Mouse (Mus musculus) MEL (cell line): ENCODE results near the gene Bphl. TPM values are rescaled to one million over a fixed set of nuclear protein-coding genes. Genes with fewer than 3 reads are reported as not detected.
A peak's percentile ranks its signal among the peaks of the same experiment; 100 is the strongest.
"Not testable (repeated sequence)": the region's sequence is repeated elsewhere in the genome, so short reads cannot be mapped to it uniquely, and the experiment has no call there.

Experiments
- DNase-seq: peaks from one replicate; pipeline ENCODE4 v3.0.0; 2011; ENCODE audit warnings: low read depth, low spot score
- H3K27ac ChIP-seq: 2 replicates; pipeline ENCODE4 v1.5.1; 2012; ENCODE audit warnings: low read depth, mild to moderate bottlenecking, control low read depth, low read length, moderate library complexity; ENCODE audit not compliant: control insufficient read depth
- H3K27me3 ChIP-seq, 2 experiments: fragments of 150-350 bp in 1 of 2; sonication (generic) in 1 of 2; 2 replicates each; pipeline ENCODE4 v1.6.1; 2012; ENCODE audit warnings: low read length in 2 of 2, mild to moderate bottlenecking in 2 of 2, improper control_type of control experiment in 1 of 2, moderate library complexity in 1 of 2; ENCODE audit not compliant: insufficient read depth in 2 of 2, control insufficient read depth in 1 of 2
- H3K36me3 ChIP-seq, 2 experiments: 2 replicates each; pipeline ENCODE4 v1.6.1; 2012 to 2014; ENCODE audit warnings: low read length in 2 of 2, improper control_type of control experiment in 1 of 2, inconsistent platforms in 1 of 2, mild to moderate bottlenecking in 1 of 2; ENCODE audit not compliant: insufficient read depth in 2 of 2, control insufficient read depth in 1 of 2
- H3K4me1 ChIP-seq, 2 experiments: fragments of 150-350 bp in 1 of 2; sonication (generic) in 1 of 2; 2 replicates each; pipeline ENCODE4 v1.6.1; 2012; ENCODE audit warnings: low read length in 2 of 2, improper control_type of control experiment in 1 of 2, mild to moderate bottlenecking in 1 of 2; ENCODE audit not compliant: insufficient read depth in 2 of 2, control insufficient read depth in 1 of 2
- H3K4me3 ChIP-seq, 2 experiments: fragments of 150-350 bp in 1 of 2; sonication (generic) in 1 of 2; 2 replicates each; pipeline ENCODE4 v1.5.1; 2012; ENCODE audit warnings: low read depth in 2 of 2, low read length in 2 of 2, mild to moderate bottlenecking in 2 of 2, moderate library complexity in 2 of 2, control low read depth in 1 of 2, improper control_type of control experiment in 1 of 2; ENCODE audit not compliant: control insufficient read depth in 1 of 2, insufficient read depth in 1 of 2
- H3K79me2 ChIP-seq: 2 replicates; pipeline ENCODE4 v1.6.1; 2012; ENCODE audit warnings: mild to moderate bottlenecking, low read length, moderate library complexity; ENCODE audit not compliant: control insufficient read depth, poor library complexity, insufficient read depth
- H3K9ac ChIP-seq: 2 replicates; pipeline ENCODE4 v1.6.1; 2012; ENCODE audit warnings: low read depth, mild to moderate bottlenecking, control low read depth, low read length, moderate library complexity; ENCODE audit not compliant: control insufficient read depth, poor library complexity, severe bottlenecking
- H3K9me3 ChIP-seq: fragments of 150-350 bp; sonication (generic); replicated peaks from 2 replicates; pipeline ENCODE4 v1.6.1; 2012; ENCODE audit warnings: mild to moderate bottlenecking, low read length, improper control_type of control experiment, moderate library complexity; ENCODE audit not compliant: insufficient read depth
- CHD1 ChIP-seq: IDR thresholded peaks from 2 replicates; pipeline ENCODE4 v1.6.1; 2012; ENCODE audit warnings: low read depth, mild to moderate bottlenecking, inconsistent platforms, low read length, improper control_type of control experiment
- CHD2 ChIP-seq: IDR thresholded peaks from 2 replicates; pipeline ENCODE4 v1.6.1; 2011; ENCODE audit warnings: low read length, improper control_type of control experiment
- ELF1 ChIP-seq: IDR thresholded peaks from 2 replicates; pipeline ENCODE4 v1.6.1; 2014; ENCODE audit warnings: low read depth, mild to moderate bottlenecking, inconsistent platforms, low read length, improper control_type of control experiment, moderate library complexity
- EP300 ChIP-seq, 2 experiments: IDR thresholded peaks; 2 replicates each; pipeline ENCODE4 v1.6.1; 2011; ENCODE audit warnings: improper control_type of control experiment in 2 of 2, low read length in 2 of 2, low read depth in 1 of 2, mild to moderate bottlenecking in 1 of 2
- ETS1 ChIP-seq: IDR thresholded peaks from 2 replicates; pipeline ENCODE4 v1.6.1; 2012; ENCODE audit warnings: low read depth, mild to moderate bottlenecking, inconsistent platforms, low read length, improper control_type of control experiment, moderate library complexity
- GABPA ChIP-seq: IDR thresholded peaks from 2 replicates; pipeline ENCODE4 v1.6.1; 2012; ENCODE audit warnings: low read depth, mild to moderate bottlenecking, inconsistent platforms, low read length, improper control_type of control experiment, moderate library complexity
- GATA1 ChIP-seq: IDR thresholded peaks from 2 replicates; pipeline ENCODE4 v1.6.1; 2011; ENCODE audit warnings: low read depth, low read length, improper control_type of control experiment
- KAT2A ChIP-seq: conservative IDR thresholded peaks from 2 replicates; pipeline ENCODE4 v1.6.1; 2012; ENCODE audit warnings: low read depth, low read length, improper control_type of control experiment, inconsistent platforms
- MAFK ChIP-seq: IDR thresholded peaks from 2 replicates; pipeline ENCODE4 v1.6.1; 2011; ENCODE audit warnings: low read depth, mild to moderate bottlenecking, low read length, improper control_type of control experiment, borderline replicate concordance
- MAX ChIP-seq: IDR thresholded peaks from 2 replicates; pipeline ENCODE4 v1.6.1; 2011; ENCODE audit warnings: low read length, improper control_type of control experiment
- MYB ChIP-seq: IDR thresholded peaks from 2 replicates; pipeline ENCODE4 v1.6.1; 2011; ENCODE audit warnings: mild to moderate bottlenecking, low read depth, low read length, improper control_type of control experiment
- MYC ChIP-seq: IDR thresholded peaks from 2 replicates; pipeline ENCODE4 v1.6.1; 2011; ENCODE audit warnings: low read depth, mild to moderate bottlenecking, low read length, improper control_type of control experiment, moderate library complexity
- NRF1 ChIP-seq: IDR thresholded peaks from 2 replicates; pipeline ENCODE4 v1.6.1; 2014; ENCODE audit warnings: low read depth, mild to moderate bottlenecking, inconsistent platforms, low read length, improper control_type of control experiment, moderate library complexity; ENCODE audit not compliant: poor library complexity, insufficient read depth, severe bottlenecking
- POLR2AphosphoS5 ChIP-seq: IDR thresholded peaks from 2 replicates; pipeline ENCODE4 v1.6.1; 2012; ENCODE audit warnings: low read depth, borderline replicate concordance, mild to moderate bottlenecking, inconsistent platforms, low read length, moderate library complexity, mixed read lengths
- RAD21 ChIP-seq: IDR thresholded peaks from 2 replicates; pipeline ENCODE4 v1.6.1; 2011; ENCODE audit warnings: mild to moderate bottlenecking, low read depth, low read length, improper control_type of control experiment
- SIN3A ChIP-seq: IDR thresholded peaks from 2 replicates; pipeline ENCODE4 v1.6.1; 2012; ENCODE audit warnings: low read length, improper control_type of control experiment, inconsistent platforms
- TCF12 ChIP-seq: IDR thresholded peaks from 2 replicates; pipeline ENCODE4 v1.6.1; 2014; ENCODE audit warnings: low read depth, mild to moderate bottlenecking, inconsistent platforms, low read length, improper control_type of control experiment, moderate library complexity
- UBTF ChIP-seq: IDR thresholded peaks from 2 replicates; pipeline ENCODE4 v1.6.1; 2012; ENCODE audit warnings: low read depth, mild to moderate bottlenecking, inconsistent platforms, low read length, improper control_type of control experiment, moderate library complexity, borderline replicate concordance; ENCODE audit not compliant: insufficient read depth
- ZNF384 ChIP-seq: IDR thresholded peaks from 2 replicates; pipeline ENCODE4 v1.6.1; 2012; ENCODE audit warnings: low read depth, mild to moderate bottlenecking, inconsistent platforms, low read length, improper control_type of control experiment
- polyA plus RNA-seq, 2 experiments: library from polyadenylated mRNA; stranded (reverse) in 1 of 2; unstranded in 1 of 2; fragments of >175 nt in 1 of 2; fragments of >200 nt in 1 of 2; gene quantifications; 2 replicates each; pipeline versions ENCODE4 v1.2.1 to v1.2.4; 2012; ENCODE audit warnings: low replicate concordance in 2 of 2, low read depth in 1 of 2; ENCODE audit not compliant: insufficient read length in 2 of 2, insufficient read depth in 1 of 2, missing spikeins in 1 of 2
- total RNA-seq: library from RNA; depleted of rRNA; stranded (reverse); fragments of 300-350 nt; gene quantifications from 2 replicates; pipeline ENCODE4 v1.2.3, GENCODE M21; 2012

Gene Bphl
- total and polyA plus RNA-seq, 3 experiments, result 6.5 to 7.7 TPM; not detected in 1

GRCm38 (mm10) chr13:34088201-34088649 is 50.8 kb downstream of the Bphl start:
- H3K9me3 ChIP-seq, H3K27ac ChIP-seq, DNase-seq, H3K4me3 ChIP-seq, H3K9ac ChIP-seq, H3K79me2 ChIP-seq, H3K36me3 ChIP-seq, H3K27me3 ChIP-seq: not testable (repeated sequence)
- H3K4me1 ChIP-seq, result peaks cover 4 to 17% of the 10 kb centered on the region in 2 experiments

- DNase-seq, result peak; percentile 61
- Histone ChIP-seq H3K4me1 (peaks cover 4 to 17% of the 10 kb centered on the region in 2 experiments), H3K27me3 (no peaks in the 10 kb centered on the region), H3K9ac (no peak overlapping the region), H3K79me2 (no peaks in the 10 kb centered on the region), H3K36me3 (peaks cover 0 to 7% of the 10 kb centered on the region in 2 experiments; a peak in 2 of 4 replicates), H3K4me3 (peak overlapping the region; percentile 26 to 54), H3K27ac (no peak overlapping the region), H3K9me3 (no peaks in the 10 kb centered on the region)
- TF ChIP-seq MYC (no peak), SIN3A (peak; percentile 55; the same call in 1 of the 2 replicates), CHD2 (no peak), ELF1 (0 out of 2 replicates have a peak, but pooled peaks have one; percentile 5), GABPA (no peak), GATA1 (peak; percentile 25; the same call in 1 of the 2 replicates), NRF1 (0 out of 2 replicates have a peak, but pooled peaks have one; percentile 16)
These were observed 51.5 kb downstream of the Bphl start for GRCm38 (mm10) chr13:34088871-34089288.

- H3K4me1 ChIP-seq, result peaks cover 4 to 17% of the 10 kb centered on the region in 2 experiments
These were observed 52.0 kb downstream of the Bphl start for GRCm38 (mm10) chr13:34089358-34089757.

More at GRCm38 (mm10) chr13:34089358-34089757, 52.0 kb downstream of the Bphl start:
- Histone ChIP-seq H3K36me3 (peaks cover 0 to 7% of the 10 kb centered on the region in 2 experiments; a peak in 2 of 4 replicates), H3K27me3 (no peaks in the 10 kb centered on the region), H3K9ac (peak overlapping the region; percentile 15; the same call in 1 of the 2 replicates), H3K9me3 (no peaks in the 10 kb centered on the region), H3K79me2 (no peaks in the 10 kb centered on the region), H3K27ac (no peak overlapping the region)
- DNase-seq, result no peak
- TF ChIP-seq ETS1 (no peak), CHD2 (no peak), KAT2A (no peak), TCF12 (no peak), ELF1 (no peak), MAFK (no peak), ZNF384 (no peak), NRF1 (no peak), MYB (no peak), SIN3A (no peak), EP300 (IDR thresholded peaks at IDR 0.05; ENCODE audit: low read depth in 1 of 2, low read length in 2 of 2) (no peak), MAX (no peak), CHD1 (no peak), GATA1 (no peak), RAD21 (no peak), UBTF (no peak), GABPA (no peak), POLR2AphosphoS5 (no peak)
- TF ChIP-seq, all 39 proteins: peak for 0
- peak overlapping the region; percentile 18 to 54; a peak in 3 of 4 replicates for H3K4me3 ChIP-seq
